Mouse (Mus musculus): ENCODE results near the gene Fhl4. TPM values are rescaled to one million over a fixed set of nuclear protein-coding genes. Genes with fewer than 3 reads are reported as not detected.

The Fhl4 gene
- polyA plus RNA-seq (2015; fragmentation: Nextera tagmentation; extraction: Ambion mirVana): 1.2 and 1.3 TPM in 2 replicates

DNA sequence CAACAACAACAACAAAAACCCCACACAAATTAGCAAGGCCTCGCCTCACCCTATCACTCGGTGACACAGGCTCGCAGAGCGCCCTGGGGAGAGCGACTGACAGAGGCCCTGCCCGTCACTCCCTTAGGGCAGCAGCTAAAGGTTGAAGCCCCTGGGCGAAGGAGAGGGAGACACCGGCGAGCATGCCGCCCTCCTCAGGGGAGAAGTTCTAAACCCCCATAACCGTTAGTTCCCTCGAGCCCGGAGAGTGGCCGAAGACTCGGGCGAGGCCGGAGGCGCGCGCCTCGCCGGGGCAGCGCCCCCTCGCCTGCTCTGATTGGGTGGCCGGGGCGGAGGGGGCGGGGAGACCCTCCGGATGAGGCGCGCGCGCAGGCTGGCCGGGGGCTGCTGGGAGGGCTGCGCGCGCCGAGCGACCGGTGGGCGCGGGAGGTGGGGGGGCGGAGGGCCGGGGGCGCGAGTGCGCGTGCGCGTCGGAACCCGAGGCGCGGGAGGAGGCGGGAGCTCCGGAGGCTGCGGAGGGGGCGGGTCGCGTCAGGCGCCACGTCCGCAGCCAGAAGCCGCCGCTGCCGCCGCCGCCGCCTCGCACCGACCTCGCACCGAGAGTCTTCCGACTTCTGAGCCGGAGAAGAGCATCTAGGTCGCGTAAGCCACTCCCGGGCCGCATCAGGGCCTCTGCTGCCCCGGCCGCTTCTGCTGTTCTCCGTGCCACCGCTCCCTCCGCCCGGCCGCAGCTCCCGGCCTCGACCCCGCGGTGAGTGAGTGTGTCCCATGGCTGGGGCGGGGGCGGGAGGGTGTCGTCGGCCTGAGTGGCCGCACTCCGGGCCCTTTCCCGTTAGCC lies at the start of gene Fhl4, which contains the start of gene Tmem263:
Gene Fhl4 (minus strand): TSS at position 249 of the 838 bp plus-strand sequence.
Gene Tmem263 (plus strand): TSS at position 381 of the 838 bp plus-strand sequence.
- Histone ChIP-seq H3K9me3 (replicated peaks) (no peaks in the 10 kb centered on the region), H3K4me3 (peak within 1 kb of the TSS; percentile 95), H3K4me2 (peak within 1 kb of the TSS; percentile 83), H3K9ac (peak within 1 kb of the TSS; percentile 98), H3K27me3 (no peaks in the 10 kb centered on the region), H3K4me1 (replicated peaks) (peaks cover 16% of the 10 kb centered on the region), H3K27ac (peak within 1 kb of the TSS; percentile 93), H3K36me3 (no peaks in the 10 kb centered on the region)
- under 1% methylated on average over 76 of the region's 96 CpGs for WGBS
- ATAC-seq (replicated peaks; ENCODE audit: insufficient number of reproducible peaks, insufficient read depth, low FRiP score, low read depth): peak; percentile 98

- Histone ChIP-seq H3K9ac (no peak overlapping the region), H3K4me3 (no peak overlapping the region), H3K27me3 (no peaks in the 10 kb centered on the region), H3K4me1 (replicated peaks) (no peaks in the 10 kb centered on the region), H3K27ac (no peak overlapping the region), H3K9me3 (replicated peaks) (no peaks in the 10 kb centered on the region), H3K36me3 (peaks cover 23% of the 10 kb centered on the region), H3K4me2 (no peak overlapping the region)
- WGBS: 87% methylated on average over 5 of the region's 5 CpGs
- no peak for ATAC-seq (replicated peaks; ENCODE audit: insufficient number of reproducible peaks, insufficient read depth, low FRiP score, low read depth)
Measured at GRCm38 (mm10) chr10:85149226-85149625, 46.9 kb upstream of the Fhl4 start.

DNA sequence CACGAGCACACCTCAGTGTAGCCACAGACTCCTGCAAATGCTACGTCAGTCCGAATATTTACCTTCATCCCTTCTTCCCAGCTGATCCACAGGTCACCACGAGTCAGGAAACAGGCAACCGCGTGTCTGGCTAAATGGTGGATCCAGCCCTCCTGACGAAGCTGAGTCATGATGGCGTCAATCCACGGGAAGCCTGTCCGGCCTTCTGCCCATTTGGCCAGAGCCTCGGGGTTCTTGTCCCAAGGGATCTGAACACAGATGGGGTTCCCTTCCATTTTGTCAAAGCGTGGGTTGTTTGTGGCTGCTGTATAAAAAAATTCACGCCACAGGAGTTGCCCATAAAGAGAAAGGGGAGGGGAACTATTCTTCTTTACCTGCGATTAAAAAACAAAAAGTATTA lies 44.0 kb upstream of the Fhl4 start:
- Histone ChIP-seq H3K36me3 (peaks cover 29% of the 10 kb centered on the region), H3K9ac (no peak overlapping the region), H3K4me3 (no peak overlapping the region), H3K4me2 (no peak overlapping the region), H3K27ac (no peak overlapping the region), H3K9me3 (replicated peaks) (no peaks in the 10 kb centered on the region), H3K27me3 (no peaks in the 10 kb centered on the region), H3K4me1 (replicated peaks) (no peaks in the 10 kb centered on the region)
- WGBS: 86% methylated on average over 14 of the region's 14 CpGs
- ATAC-seq (replicated peaks; ENCODE audit: insufficient number of reproducible peaks, insufficient read depth, low FRiP score, low read depth): no peak

GRCm38 (mm10) chr10:85141465-85141864 lies 39.2 kb upstream of the Fhl4 start:
- Histone ChIP-seq H3K36me3 (peaks cover 14% of the 10 kb centered on the region), H3K27me3 (no peaks in the 10 kb centered on the region), H3K4me1 (replicated peaks) (no peaks in the 10 kb centered on the region), H3K4me2 (no peak overlapping the region), H3K9ac (no peak overlapping the region), H3K27ac (no peak overlapping the region), H3K4me3 (no peak overlapping the region), H3K9me3 (replicated peaks) (no peaks in the 10 kb centered on the region)
- WGBS: 59% methylated on average over 9 of the region's 9 CpGs
- no peak for ATAC-seq (replicated peaks; ENCODE audit: insufficient number of reproducible peaks, insufficient read depth, low FRiP score, low read depth)

DNA sequence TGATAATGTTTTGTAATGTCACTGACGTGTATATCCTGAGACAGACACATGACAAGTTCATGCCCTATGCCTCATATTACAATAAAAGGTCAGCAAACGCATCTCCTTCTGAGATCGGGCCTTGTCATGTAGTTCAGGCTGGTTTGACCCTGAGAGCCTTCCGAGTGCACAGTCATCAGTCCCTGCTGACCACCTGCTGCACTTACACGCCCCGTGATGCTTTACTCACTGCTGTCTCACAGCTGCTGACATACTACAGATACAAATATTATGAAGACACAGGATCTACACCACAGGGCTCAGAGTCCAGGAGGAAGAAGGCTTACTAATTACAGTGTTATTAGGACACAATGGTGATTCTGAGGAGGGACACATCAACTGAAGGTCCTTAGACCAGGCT lies 34.3 kb upstream of the Fhl4 start:
- no peaks in the 10 kb centered on the region for H3K9me3 ChIP-seq (replicated peaks)
- no peak overlapping the region for H3K4me3 ChIP-seq
- no peaks in the 10 kb centered on the region for H3K4me1 ChIP-seq (replicated peaks)
- peaks cover 6% of the 10 kb centered on the region; the same call in 1 of the 2 replicates for H3K36me3 ChIP-seq
- no peak for ATAC-seq (replicated peaks; ENCODE audit: insufficient number of reproducible peaks, insufficient read depth, low FRiP score, low read depth)
- H3K4me2 ChIP-seq: no peak overlapping the region
- no peak overlapping the region for H3K27ac ChIP-seq
- WGBS: 84% methylated on average over 6 of the region's 6 CpGs
- H3K27me3 ChIP-seq: no peaks in the 10 kb centered on the region
- H3K9ac ChIP-seq: no peak overlapping the region

GRCm38 (mm10) chr10:85128453-85128852 lies 26.2 kb upstream of the Fhl4 start:
- Histone ChIP-seq H3K27me3 (no peaks in the 10 kb centered on the region), H3K36me3 (peaks cover 6% of the 10 kb centered on the region; the same call in 1 of the 2 replicates), H3K4me3 (peak overlapping the region; percentile 77), H3K27ac (peak overlapping the region; percentile 18), H3K4me1 (replicated peaks) (peaks cover 14% of the 10 kb centered on the region), H3K9ac (no peak overlapping the region), H3K9me3 (replicated peaks) (no peaks in the 10 kb centered on the region), H3K4me2 (peak overlapping the region; percentile 70)
- 11% methylated on average over 7 of the region's 7 CpGs for WGBS
- no peak for ATAC-seq (replicated peaks; ENCODE audit: insufficient number of reproducible peaks, insufficient read depth, low FRiP score, low read depth)

GRCm38 (mm10) chr10:85127395-85128287 lies 25.3 kb upstream of the Fhl4 start, which contains the start of gene Mterf2:
Mterf2 (minus strand) TSS chr10:85128027.
- no peaks in the 10 kb centered on the region for H3K9me3 ChIP-seq (replicated peaks)
- H3K4me2 ChIP-seq: peak within 1 kb of the TSS; percentile 70
- 8% methylated on average over 20 of the region's 20 CpGs for WGBS
- ATAC-seq (replicated peaks; ENCODE audit: insufficient number of reproducible peaks, insufficient read depth, low FRiP score, low read depth): peak; percentile 100
- H3K27ac ChIP-seq: peak within 1 kb of the TSS; percentile 48
- H3K9ac ChIP-seq: peak within 1 kb of the TSS; percentile 71
- peak within 1 kb of the TSS; percentile 77 for H3K4me3 ChIP-seq
- H3K4me1 ChIP-seq (replicated peaks): peaks cover 14% of the 10 kb centered on the region
- peaks cover 2% of the 10 kb centered on the region; the same call in 1 of the 2 replicates for H3K36me3 ChIP-seq
- H3K27me3 ChIP-seq: no peaks in the 10 kb centered on the region

GRCm38 (mm10) chr10:85125184-85125583 lies 22.9 kb upstream of the Fhl4 start:
- peaks cover 14% of the 10 kb centered on the region for H3K4me1 ChIP-seq (replicated peaks)
- no peak for ATAC-seq (replicated peaks; ENCODE audit: insufficient number of reproducible peaks, insufficient read depth, low FRiP score, low read depth)
- H3K27ac ChIP-seq: no peak overlapping the region
- H3K27me3 ChIP-seq: no peaks in the 10 kb centered on the region
- H3K4me3 ChIP-seq: no peak overlapping the region
- no peaks in the 10 kb centered on the region for H3K9me3 ChIP-seq (replicated peaks)
- 79% methylated on average over 13 of the region's 13 CpGs for WGBS
- H3K36me3 ChIP-seq: peaks cover 18% of the 10 kb centered on the region
- no peak overlapping the region for H3K9ac ChIP-seq
- no peak overlapping the region for H3K4me2 ChIP-seq

- no peak for ATAC-seq (replicated peaks; ENCODE audit: insufficient number of reproducible peaks, insufficient read depth, low FRiP score, low read depth)
- no peak overlapping the region for H3K9ac ChIP-seq
- H3K4me1 ChIP-seq (replicated peaks): 0 out of 2 replicates have a peak, but pooled peaks cover 2% of the 10 kb centered on the region
- H3K4me3 ChIP-seq: no peak overlapping the region
- no peak overlapping the region for H3K4me2 ChIP-seq
- peaks cover 30% of the 10 kb centered on the region for H3K36me3 ChIP-seq
- H3K27ac ChIP-seq: no peak overlapping the region
- H3K27me3 ChIP-seq: no peaks in the 10 kb centered on the region
- no peaks in the 10 kb centered on the region for H3K9me3 ChIP-seq (replicated peaks)
- 65% methylated on average over 4 of the region's 4 CpGs for WGBS
Measured at GRCm38 (mm10) chr10:85114409-85114808, 12.1 kb upstream of the Fhl4 start.

GRCm38 (mm10) chr10:85103085-85103885 lies 990 bp upstream of the Fhl4 start:
- Histone ChIP-seq H3K9ac (peak overlapping the region; percentile 98), H3K4me1 (replicated peaks) (peaks cover 16% of the 10 kb centered on the region), H3K27ac (peak overlapping the region; percentile 93), H3K27me3 (no peaks in the 10 kb centered on the region), H3K36me3 (no peaks in the 10 kb centered on the region), H3K9me3 (replicated peaks) (no peaks in the 10 kb centered on the region), H3K4me2 (peak overlapping the region; percentile 83), H3K4me3 (peak overlapping the region; percentile 95)
- peak; percentile 36 for ATAC-seq (replicated peaks; ENCODE audit: insufficient number of reproducible peaks, insufficient read depth, low FRiP score, low read depth)
- WGBS: 1% methylated on average over 34 of the region's 34 CpGs

All from heart, embryonic 15.5 days (tissue).